Mouse (Mus musculus): ENCODE measurements around the gene Gigyf2.

Gigyf2 gene

DNA sequence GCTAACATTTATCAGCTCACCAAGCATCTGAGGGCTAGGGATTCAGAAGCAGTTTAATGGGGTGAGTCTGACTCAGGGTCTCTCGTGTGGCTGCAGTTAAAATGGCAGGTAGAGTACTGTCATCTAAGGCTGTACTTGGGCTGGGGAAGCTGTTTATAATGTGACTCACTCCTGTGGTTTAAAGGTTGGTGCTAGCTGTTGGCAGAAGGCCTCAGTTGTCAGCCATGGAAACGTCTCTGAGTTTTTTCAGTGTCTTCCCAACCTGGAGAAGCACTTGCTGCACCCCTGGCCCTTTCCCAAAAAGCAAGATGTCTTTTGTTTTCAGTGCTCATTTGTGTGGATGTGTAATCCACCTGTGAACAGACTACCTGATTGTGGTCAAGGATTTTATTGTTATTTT is 10.9 kb upstream of the Gigyf2 start:
- intact Hi-C loops (cut with DNase I) = no loop called here

DNA sequence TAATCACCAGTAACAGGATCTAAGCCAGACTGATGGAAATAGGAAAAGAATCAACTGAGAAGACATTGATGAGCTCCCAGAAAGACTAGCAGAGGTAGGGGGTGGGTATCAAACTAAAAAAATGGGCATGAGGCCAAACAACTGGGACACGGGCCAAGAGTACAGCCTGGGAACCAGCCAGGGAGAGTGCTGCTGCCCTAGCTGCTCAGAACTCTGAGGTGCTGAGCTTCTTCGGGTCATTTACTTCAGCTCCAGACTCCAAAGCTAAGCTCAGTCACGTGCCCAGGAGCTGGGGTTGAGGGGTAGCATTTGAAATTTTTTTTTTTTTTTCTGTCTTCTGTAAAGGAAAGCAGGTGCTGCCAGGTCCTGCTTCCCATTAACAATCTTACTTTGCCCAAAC is 10.1 kb upstream of the Gigyf2 start:
- intact Hi-C loops (cut with DNase I) = no loop called here

DNA sequence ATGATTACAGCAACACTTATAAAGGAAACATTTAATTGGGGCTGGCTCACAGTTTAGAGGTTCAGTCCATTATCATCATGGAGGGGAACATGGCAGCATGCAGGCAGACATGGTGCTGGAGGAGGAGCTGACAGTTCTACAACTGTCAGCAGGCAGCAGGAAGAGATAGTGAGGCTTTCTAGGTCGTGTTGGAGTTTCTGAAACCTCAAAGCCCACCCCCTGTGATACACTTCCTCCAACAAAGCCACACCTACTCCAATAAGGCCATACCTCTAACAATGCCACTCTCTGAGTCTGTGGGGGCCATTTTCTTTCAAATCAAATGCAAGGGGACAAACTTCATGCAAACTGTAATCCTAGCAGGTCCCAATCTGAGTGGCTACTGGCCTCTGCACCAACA is 5.7 kb upstream of the Gigyf2 start:
- intact Hi-C loops (cut with DNase I) = no loop called here

DNA sequence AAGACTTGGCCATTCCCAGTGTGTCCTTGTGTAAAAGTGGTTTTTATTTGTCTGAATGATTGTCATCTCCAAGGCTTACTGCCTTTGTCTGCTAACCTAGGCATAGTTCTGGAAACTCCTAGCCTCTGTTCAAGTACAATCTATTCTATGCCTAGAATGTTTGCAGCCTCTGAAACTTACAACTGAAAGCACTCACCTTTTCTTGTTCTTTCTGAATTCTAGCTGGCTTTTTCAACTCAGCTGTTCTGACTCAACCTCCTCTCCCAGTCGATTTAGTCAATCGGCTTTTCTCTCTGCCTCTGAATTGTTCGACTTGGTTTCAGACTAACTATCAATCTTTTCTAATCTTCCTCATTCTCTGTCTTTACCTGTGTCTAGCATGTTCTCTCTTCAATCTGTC is 4.0 kb upstream of the Gigyf2 start:
- intact Hi-C loops (cut with DNase I) = no loop called here

DNA sequence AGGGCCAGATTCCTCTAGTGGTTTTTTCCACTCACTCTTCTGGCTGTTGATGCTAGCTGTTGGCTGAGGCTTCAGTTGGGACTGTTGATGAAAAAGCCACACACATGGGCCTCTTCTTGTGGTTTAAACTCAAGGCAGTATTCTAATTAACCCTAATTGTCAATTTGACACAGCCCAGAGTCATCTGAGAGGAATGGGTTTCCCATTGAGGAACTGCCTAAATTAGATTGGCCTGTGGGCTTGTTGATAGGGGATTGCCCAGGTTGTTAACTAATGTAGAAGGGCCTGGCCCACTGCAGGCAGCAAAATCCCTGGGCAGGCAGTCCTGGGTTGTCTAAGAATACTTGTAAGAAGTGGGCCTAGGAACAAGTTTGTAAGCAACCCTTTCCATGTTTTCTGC is 2.1 kb upstream of the Gigyf2 start:
- intact Hi-C loops (cut with DNase I) = no loop called here

DNA sequence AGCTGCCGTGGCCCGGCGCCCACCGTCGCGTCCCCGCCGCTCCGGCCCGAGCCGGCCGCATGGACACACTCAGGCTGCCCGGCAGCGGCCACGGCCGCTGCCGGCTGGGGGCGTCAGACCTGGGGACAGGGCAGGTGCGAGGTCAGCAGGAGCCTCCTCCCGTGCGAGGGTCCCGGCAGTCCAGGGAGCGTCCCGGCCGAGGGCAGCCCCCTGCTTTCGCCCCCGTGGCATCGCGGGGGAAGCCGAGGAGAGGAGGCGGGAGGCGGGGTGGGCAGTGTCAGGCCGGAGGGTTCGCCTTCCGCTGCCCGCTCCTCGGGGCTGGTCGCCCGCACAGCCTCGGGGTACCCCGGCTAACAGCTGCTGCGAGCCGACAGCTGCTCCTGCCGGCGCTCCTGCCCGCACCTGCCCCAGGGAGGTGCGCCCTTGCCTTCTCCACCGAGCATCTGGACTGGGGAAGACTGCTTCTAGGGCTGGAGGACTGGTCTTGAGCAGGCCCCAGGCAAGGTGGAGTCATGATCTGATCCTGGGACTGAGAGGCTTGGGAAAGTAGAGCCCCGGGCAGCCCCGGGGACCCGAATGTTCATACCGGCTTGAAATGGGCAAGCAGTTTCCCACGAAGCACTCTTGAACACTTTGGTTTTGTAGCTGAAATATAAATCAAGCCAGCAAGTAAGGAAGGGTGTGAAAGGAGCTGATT is 515 bp downstream of the Gigyf2 start:
- intact Hi-C loops (cut with DNase I) = no loop called here

DNA sequence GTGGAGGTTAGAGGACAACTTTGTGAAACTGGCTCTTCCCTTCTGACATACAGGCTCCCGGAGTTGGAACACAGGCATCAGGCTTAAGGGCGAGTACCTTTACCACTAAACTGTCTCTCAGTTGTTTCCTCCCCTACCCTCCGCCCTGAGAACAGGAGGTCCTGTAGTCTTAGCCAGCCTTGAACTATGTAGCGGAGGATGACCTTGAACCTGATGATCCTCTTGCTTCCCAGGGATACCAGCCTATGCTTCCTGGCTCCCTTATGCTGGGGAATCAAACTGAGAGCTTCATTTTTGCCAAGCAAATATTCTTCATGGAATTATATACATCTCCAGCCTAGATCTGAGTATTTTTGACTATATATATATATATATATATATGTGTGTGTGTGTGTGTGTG is 5.0 kb downstream of the Gigyf2 start:
- intact Hi-C loops (cut with DNase I) = no loop called here

DNA sequence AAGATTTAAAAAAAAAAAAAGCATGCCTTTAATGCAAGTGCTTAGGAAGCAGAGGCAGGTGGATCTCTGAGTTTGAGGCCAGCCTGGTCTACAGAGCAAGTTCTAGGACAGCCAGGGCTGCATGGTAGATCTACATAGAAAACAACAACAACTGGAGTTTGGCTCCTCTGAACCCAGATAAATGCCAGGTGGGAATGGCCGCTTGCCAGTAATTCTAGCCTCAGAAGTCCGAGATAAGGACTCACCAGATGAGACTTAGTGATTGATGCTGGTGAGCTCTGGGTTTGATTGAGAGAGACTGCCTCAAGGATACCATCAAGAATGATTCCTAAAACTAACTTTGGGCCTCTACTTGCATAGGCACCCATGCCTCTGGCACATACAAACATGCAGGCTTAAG is 23.8 kb downstream of the Gigyf2 start:
- intact Hi-C loops (cut with DNase I) = no loop called here

DNA sequence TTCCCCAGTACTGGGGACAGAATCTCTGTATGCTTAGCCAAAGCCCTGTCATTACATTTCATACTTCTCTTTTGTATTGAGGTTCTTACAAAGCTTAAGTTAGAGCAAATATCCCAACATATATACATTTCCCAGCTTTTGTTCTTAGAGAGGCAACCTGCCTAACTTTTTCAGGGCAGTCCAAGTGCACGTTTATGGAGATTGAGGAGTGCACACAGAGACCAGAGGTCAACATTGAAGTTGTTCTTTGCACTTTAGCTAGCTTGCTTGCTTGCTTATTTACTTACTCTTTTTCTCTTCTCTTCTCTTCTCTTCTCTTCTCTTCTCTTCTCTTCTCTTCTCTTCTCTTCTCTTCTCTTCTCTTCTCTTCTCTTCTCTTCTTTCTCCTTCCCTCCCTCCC is 33.5 kb downstream of the Gigyf2 start:
- intact Hi-C loops (cut with DNase I) = loop anchor here (5.0 kb wide), 1 partner anchor 118 kb away; no protein-coding TSS in a partner anchor

DNA sequence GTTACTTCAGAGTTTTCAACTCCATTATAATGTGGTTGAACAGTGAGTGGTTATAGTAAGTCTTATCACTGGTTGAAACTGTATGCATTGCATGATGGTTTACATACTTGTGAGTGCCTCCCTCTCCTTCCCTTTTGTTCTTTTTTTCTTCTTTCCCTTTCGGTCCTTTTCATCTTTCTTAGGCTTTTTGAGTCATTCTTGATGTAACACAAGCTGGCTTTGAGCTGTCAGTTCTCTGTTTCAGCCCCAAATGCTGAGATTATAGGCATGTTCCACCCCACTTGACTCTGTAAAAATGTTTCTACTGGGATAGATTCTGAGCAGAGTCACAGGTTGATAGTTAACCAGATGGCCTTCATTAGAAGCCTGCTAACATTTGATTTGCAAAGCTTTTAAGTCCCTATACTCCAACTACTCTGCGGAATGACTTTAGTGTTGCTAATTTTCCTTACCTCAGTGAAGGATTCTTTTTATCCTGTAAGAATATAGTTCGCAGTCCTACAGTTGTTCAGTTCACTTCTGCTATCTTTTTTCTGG is 51.3 kb downstream of the Gigyf2 start:
- intact Hi-C loops (cut with DNase I) = no loop called here

DNA sequence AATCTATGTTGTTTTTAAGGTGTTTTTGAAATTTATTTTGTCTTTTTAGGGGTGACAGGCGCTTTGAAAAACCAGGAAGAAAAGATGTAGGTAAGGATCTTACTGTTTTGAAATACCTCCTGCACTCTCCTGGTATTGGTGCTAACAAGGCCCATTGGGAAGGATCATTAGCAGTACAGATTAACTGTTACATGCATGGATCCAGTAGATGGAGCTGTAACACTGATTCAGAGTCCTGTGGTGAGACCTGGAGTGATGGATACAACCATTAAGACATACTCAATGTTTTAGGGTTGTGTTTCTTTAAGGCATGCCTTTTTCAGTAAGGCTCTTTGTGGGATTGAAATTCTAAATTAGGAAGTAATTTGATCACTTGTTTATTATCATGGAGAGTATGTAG is 53.1 kb downstream of the Gigyf2 start:
- intact Hi-C loops (cut with DNase I) = no loop called here

DNA sequence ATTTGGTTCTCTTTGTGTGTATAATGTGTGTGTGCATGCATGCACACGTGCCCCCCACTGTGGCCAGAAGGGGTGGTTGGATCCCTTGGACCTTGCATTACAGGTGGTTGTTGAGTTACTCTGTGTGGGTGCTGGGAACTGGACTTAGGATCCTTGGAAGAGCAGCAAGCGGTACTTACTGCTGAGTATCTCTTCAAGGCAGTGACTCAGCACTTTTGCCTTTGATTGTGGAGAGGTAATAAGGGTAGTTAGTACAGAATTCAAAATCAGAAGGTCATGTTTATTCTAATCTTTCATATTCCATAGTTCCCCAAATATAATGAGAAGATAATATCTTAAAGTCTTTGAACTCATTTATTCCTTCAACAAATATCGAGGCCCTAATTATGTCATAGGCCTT is 54.4 kb downstream of the Gigyf2 start:
- intact Hi-C loops (cut with DNase I) = no loop called here

DNA sequence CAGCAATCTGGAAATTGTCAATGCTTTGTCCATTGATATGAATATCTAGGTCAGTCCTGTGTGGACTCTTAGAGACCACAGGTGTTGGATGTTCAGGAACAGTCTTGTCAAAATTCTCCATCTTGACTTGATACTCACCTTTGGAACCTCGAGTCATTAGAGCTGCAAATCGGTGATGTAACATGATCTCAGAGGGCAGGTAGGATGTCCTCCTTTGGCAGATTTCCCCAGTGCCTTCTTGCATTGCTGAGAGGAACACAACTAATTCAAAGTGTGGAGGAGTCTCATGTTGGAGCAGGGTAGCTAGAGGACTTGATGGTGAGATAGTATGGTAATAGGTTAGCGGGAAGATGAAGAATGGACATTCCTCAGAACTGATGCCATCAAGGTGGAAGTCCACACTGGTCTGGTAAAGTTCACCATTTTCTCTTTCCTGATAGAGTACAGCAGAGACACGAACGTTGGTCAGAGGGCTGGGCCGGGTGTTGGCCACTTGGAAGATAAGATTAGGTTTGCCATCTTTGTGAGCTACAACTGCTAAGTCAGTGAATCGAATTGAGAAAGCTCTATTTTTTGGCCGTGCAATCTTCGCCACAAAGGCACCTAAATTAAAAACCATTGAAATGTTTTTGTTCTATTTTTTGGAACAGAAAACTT is 59.8 kb downstream of the Gigyf2 start:
- intact Hi-C loops (cut with DNase I) = no loop called here

DNA sequence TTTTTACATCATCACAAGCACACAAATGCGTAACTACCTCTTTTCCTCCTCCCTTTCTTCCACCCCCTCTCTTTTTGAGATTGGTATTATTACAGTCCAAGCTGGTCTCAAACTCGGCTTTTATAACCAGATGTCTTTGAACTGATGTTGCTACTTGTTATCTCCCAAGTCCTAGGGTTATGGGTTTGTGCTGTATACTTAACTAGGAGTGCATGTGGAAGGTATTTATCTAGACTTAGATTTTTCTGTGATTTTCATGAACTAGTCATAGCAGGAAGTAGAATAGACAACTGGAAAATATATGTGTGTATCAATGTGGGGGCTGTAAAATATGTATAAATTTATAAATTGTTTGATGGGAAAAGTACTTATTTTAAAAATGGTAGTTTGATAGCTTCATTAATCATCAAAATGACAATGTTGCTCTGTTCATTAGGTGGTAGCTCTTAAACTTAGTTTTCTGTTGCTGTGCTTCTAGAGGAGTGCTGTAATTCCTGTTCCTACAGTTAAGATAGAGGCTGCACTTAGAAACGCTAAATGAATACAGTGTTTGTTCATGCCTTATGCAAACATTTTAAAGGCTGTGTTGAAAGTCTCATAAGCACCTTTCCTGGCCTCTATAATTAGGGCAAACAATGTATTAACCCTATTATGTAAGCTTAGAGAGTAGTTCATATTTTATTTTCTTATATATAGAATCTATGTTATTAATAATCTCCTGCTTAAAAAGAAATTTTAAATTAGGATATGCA is 66.8 kb downstream of the Gigyf2 start:
- intact Hi-C loops (cut with DNase I) = no loop called here

DNA sequence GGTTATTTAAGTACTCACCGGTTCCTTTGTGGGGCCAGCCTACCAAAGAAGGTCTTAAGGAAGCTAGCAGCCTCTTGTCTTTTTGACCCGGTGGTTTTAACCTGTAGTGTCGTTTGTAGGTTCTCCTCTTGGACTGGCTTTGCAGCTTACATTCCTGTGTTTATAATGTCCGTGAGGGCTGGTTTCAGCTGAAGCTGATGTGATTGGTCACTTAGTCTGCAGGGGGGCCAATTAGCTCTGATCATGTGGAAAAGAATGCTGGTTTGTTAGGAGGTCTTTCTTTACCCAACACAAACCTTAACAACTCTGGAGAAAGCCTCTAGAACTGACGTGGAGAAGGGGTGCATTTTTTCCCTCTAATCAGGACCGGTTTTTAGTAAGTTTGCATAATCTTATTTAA is 67.8 kb downstream of the Gigyf2 start, which contains the start of gene Kcnj13:
Gene Kcnj13, minus strand, starts transcription at position 136 of the 400 bp plus-strand sequence.
- intact Hi-C loops (cut with DNase I) = no loop called here

DNA sequence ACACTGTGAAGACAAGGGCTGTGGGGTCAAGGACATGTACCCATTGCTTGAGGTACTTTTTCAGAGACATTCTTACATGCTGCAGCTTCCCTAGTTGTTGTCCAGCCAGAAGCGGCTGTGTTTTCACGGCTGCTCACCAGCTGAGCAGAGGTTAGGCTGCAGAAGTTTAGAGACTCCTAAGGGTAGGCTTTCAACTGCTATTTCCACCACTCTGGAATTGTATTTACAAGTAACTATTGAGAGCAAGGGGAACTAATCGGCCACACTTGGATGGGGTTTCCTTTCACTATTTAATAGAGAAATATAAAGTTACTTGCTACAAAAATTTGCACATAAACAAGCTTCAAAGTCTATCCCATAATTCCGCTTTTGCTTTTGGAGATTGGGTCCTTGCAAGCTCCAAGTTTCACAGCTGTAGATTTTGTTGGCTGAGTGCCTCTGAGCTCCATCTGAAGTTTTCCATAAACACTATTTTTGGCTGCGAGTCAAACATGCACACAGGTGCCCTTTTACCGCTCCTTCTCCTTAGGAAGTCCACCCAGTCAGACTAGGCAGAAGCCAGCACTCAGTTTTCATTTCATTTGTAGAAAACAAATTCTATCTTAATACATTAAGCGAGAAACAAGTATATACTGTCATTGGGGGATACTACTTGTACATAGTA is 70.3 kb downstream of the Gigyf2 start:
- intact Hi-C loops (cut with DNase I) = no loop called here

DNA sequence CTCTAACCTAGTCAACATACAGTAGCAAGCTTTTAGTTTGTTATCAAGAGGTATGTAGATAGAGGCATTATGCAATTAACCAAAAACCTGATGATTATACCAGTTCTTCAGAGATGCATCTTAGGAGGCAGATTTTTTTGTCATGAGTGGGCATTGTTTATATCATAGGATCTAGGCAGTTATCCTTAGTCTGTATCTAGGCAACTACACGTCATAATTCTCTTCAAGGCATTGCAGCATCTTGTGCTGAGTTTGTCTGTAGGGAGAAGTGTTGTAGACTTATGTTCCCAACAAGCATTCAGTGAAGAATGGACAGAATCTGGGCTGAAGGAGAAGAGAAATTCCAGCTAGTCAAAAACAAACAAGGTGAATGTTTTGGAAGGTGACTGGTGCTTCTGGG is 77.9 kb downstream of the Gigyf2 start:
- intact Hi-C loops (cut with DNase I) = loop anchor here (5.0 kb wide), 1 partner anchor 32 kb away; no protein-coding TSS in a partner anchor

DNA sequence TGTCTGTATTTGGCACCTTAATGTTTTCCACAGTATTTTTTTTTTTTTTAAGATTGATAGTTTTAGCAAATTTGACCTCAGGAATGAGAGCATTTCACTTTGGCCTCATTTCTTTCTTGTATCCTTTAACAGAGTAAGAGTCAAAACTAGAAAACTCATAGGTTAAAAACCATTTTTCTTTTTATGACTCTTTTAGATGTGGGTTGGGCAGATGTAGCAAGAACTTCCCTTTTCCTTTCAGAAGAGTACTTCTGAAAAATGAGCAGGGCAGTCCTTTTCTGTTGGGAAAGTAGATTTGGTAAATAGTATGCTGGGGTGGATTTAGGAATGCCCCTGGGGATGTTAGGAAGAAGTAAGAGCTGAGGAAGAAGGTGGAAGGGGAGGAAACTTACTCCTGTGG is 79.2 kb downstream of the Gigyf2 start:
- intact Hi-C loops (cut with DNase I) = loop anchor here (5.0 kb wide), 1 partner anchor 34 kb away; no protein-coding TSS in a partner anchor

DNA sequence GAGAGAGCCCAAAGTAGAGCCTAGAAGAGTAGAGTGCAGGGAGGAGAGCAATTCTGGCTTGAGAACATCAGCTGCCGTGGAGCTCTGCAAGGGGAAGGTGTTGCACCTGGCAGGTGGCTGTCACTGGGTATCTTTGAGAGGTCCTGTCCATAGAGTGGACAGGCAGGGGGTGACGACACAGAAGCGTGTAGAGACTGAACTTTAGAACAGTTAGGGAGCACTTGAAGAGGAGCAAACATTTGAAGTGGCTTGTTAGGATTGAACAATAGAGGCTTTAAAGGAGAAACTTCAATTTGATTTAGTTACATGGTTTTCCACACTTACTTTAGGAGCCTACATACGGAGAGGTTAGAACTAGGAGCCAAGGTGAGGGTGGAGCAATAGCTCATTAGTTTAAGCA is 82.6 kb downstream of the Gigyf2 start:
- intact Hi-C loops (cut with DNase I) = loop anchor here (5.0 kb wide), 1 partner anchor 37 kb away; no protein-coding TSS in a partner anchor

DNA sequence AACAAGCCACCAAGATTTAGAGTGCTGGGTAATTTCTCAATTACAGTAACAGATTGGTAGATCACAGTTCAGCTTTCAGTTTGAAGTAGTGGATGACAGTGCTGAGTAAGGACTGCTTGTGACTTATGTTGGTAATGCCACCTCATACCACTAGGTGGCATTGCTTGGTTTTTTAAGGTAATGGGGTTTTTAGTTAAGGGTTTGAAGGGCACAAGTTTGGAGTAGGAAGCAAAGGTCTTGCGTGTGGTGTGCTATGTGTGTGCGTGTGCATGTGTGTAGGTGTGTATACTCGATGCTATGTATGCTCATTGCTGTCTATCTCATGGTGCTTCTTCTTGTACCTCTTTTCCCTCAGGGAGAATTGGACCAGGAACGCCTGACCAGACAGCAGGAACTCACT is 91.9 kb downstream of the Gigyf2 start:
- intact Hi-C loops (cut with DNase I) = no loop called here

DNA sequence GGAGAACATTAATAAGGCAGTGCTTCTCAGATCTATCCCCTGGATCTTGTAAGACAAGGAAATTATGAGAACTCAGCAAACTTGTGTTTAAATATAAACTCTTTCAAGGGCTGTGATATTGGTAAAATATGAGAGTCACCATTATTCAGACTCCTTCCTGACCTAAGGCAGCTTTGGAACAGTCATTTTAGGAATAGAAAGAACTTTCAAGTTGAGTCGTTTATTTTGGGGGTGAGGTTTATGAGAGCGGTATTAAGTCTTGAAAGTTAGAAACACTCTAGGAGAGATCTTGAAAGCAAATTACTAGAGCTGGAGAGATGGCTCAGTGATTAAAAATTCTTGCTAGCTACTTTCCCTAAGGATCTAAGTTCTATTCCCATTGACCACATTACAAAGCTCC is 108.3 kb downstream of the Gigyf2 start:
- intact Hi-C loops (cut with DNase I) = no loop called here

Measured in adrenal gland (tissue).